Mouse (Mus musculus) MEL (cell line): ENCODE measurements around the gene Ammecr1. TPM values are rescaled to one million over a fixed set of nuclear protein-coding genes. Genes with fewer than 3 reads are reported as not detected.

Experiments
- DNase-seq: peaks from one replicate; pipeline ENCODE4 v3.0.0; 2011; ENCODE audit warnings: low read depth, low spot score
- H3K27ac ChIP-seq: 2 replicates; pipeline ENCODE4 v1.5.1; 2012; ENCODE audit warnings: low read depth, mild to moderate bottlenecking, control low read depth, low read length, moderate library complexity; ENCODE audit not compliant: control insufficient read depth
- H3K27me3 ChIP-seq, 2 experiments: fragments of 150-350 bp in 1 of 2; sonication (generic) in 1 of 2; 2 replicates each; pipeline ENCODE4 v1.6.1; 2012; ENCODE audit warnings: low read length in 2 of 2, mild to moderate bottlenecking in 2 of 2, improper control_type of control experiment in 1 of 2, moderate library complexity in 1 of 2; ENCODE audit not compliant: insufficient read depth in 2 of 2, control insufficient read depth in 1 of 2
- H3K36me3 ChIP-seq, 2 experiments: 2 replicates each; pipeline ENCODE4 v1.6.1; 2012 to 2014; ENCODE audit warnings: low read length in 2 of 2, improper control_type of control experiment in 1 of 2, inconsistent platforms in 1 of 2, mild to moderate bottlenecking in 1 of 2; ENCODE audit not compliant: insufficient read depth in 2 of 2, control insufficient read depth in 1 of 2
- H3K4me1 ChIP-seq, 2 experiments: fragments of 150-350 bp in 1 of 2; sonication (generic) in 1 of 2; 2 replicates each; pipeline ENCODE4 v1.6.1; 2012; ENCODE audit warnings: low read length in 2 of 2, improper control_type of control experiment in 1 of 2, mild to moderate bottlenecking in 1 of 2; ENCODE audit not compliant: insufficient read depth in 2 of 2, control insufficient read depth in 1 of 2
- H3K4me3 ChIP-seq, 2 experiments: fragments of 150-350 bp in 1 of 2; sonication (generic) in 1 of 2; 2 replicates each; pipeline ENCODE4 v1.5.1; 2012; ENCODE audit warnings: low read depth in 2 of 2, low read length in 2 of 2, mild to moderate bottlenecking in 2 of 2, moderate library complexity in 2 of 2, control low read depth in 1 of 2, improper control_type of control experiment in 1 of 2; ENCODE audit not compliant: control insufficient read depth in 1 of 2, insufficient read depth in 1 of 2
- H3K79me2 ChIP-seq: 2 replicates; pipeline ENCODE4 v1.6.1; 2012; ENCODE audit warnings: mild to moderate bottlenecking, low read length, moderate library complexity; ENCODE audit not compliant: control insufficient read depth, poor library complexity, insufficient read depth
- H3K9ac ChIP-seq: 2 replicates; pipeline ENCODE4 v1.6.1; 2012; ENCODE audit warnings: low read depth, mild to moderate bottlenecking, control low read depth, low read length, moderate library complexity; ENCODE audit not compliant: control insufficient read depth, poor library complexity, severe bottlenecking
- H3K9me3 ChIP-seq: fragments of 150-350 bp; sonication (generic); replicated peaks from 2 replicates; pipeline ENCODE4 v1.6.1; 2012; ENCODE audit warnings: mild to moderate bottlenecking, low read length, improper control_type of control experiment, moderate library complexity; ENCODE audit not compliant: insufficient read depth
- BHLHE40 ChIP-seq: IDR thresholded peaks from 2 replicates; pipeline ENCODE4 v1.6.1; 2012; ENCODE audit warnings: low read depth, mild to moderate bottlenecking, inconsistent platforms, low read length, improper control_type of control experiment, borderline replicate concordance
- CTCF ChIP-seq, 3 experiments: IDR thresholded peaks in 2 of 3; conservative IDR thresholded peaks in 1 of 3; 2 replicates each; pipeline ENCODE4 v1.5.1; 2011 to 2012; ENCODE audit warnings: low read length in 3 of 3, low read depth in 2 of 3, mild to moderate bottlenecking in 2 of 3, improper control_type of control experiment in 1 of 3, inconsistent platforms in 1 of 3, mixed read lengths in 1 of 3, moderate library complexity in 1 of 3; ENCODE audit not compliant: control insufficient read depth in 1 of 3, insufficient read depth in 1 of 3, poor library complexity in 1 of 3, severe bottlenecking in 1 of 3
- ELF1 ChIP-seq: IDR thresholded peaks from 2 replicates; pipeline ENCODE4 v1.6.1; 2014; ENCODE audit warnings: low read depth, mild to moderate bottlenecking, inconsistent platforms, low read length, improper control_type of control experiment, moderate library complexity
- EP300 ChIP-seq, 2 experiments: IDR thresholded peaks; 2 replicates each; pipeline ENCODE4 v1.6.1; 2011; ENCODE audit warnings: improper control_type of control experiment in 2 of 2, low read length in 2 of 2, low read depth in 1 of 2, mild to moderate bottlenecking in 1 of 2
- GATA1 ChIP-seq: IDR thresholded peaks from 2 replicates; pipeline ENCODE4 v1.6.1; 2011; ENCODE audit warnings: low read depth, low read length, improper control_type of control experiment
- KAT2A ChIP-seq: conservative IDR thresholded peaks from 2 replicates; pipeline ENCODE4 v1.6.1; 2012; ENCODE audit warnings: low read depth, low read length, improper control_type of control experiment, inconsistent platforms
- MXI1 ChIP-seq: IDR thresholded peaks from 2 replicates; pipeline ENCODE4 v1.6.1; 2011; ENCODE audit warnings: mild to moderate bottlenecking, low read depth, low read length, improper control_type of control experiment
- NRF1 ChIP-seq: IDR thresholded peaks from 2 replicates; pipeline ENCODE4 v1.6.1; 2014; ENCODE audit warnings: low read depth, mild to moderate bottlenecking, inconsistent platforms, low read length, improper control_type of control experiment, moderate library complexity; ENCODE audit not compliant: poor library complexity, insufficient read depth, severe bottlenecking
- POLR2A ChIP-seq, 2 experiments: IDR thresholded peaks; 2 replicates each; pipeline ENCODE4 v1.6.1; 2011 to 2012; ENCODE audit warnings: low read length in 2 of 2, mild to moderate bottlenecking in 2 of 2, control low read depth in 1 of 2, improper control_type of control experiment in 1 of 2, low read depth in 1 of 2, moderate library complexity in 1 of 2; ENCODE audit not compliant: control insufficient read depth in 1 of 2, insufficient read depth in 1 of 2, poor library complexity in 1 of 2
- POLR2AphosphoS2 ChIP-seq: IDR thresholded peaks from 2 replicates; pipeline ENCODE4 v1.6.1; 2011; ENCODE audit warnings: low read length, improper control_type of control experiment
- RCOR1 ChIP-seq: IDR thresholded peaks from 2 replicates; pipeline ENCODE4 v1.6.1; 2012; ENCODE audit warnings: low read depth, mild to moderate bottlenecking, inconsistent platforms, low read length, improper control_type of control experiment
- SIN3A ChIP-seq: IDR thresholded peaks from 2 replicates; pipeline ENCODE4 v1.6.1; 2012; ENCODE audit warnings: low read length, improper control_type of control experiment, inconsistent platforms
- TCF12 ChIP-seq: IDR thresholded peaks from 2 replicates; pipeline ENCODE4 v1.6.1; 2014; ENCODE audit warnings: low read depth, mild to moderate bottlenecking, inconsistent platforms, low read length, improper control_type of control experiment, moderate library complexity
- UBTF ChIP-seq: IDR thresholded peaks from 2 replicates; pipeline ENCODE4 v1.6.1; 2012; ENCODE audit warnings: low read depth, mild to moderate bottlenecking, inconsistent platforms, low read length, improper control_type of control experiment, moderate library complexity, borderline replicate concordance; ENCODE audit not compliant: insufficient read depth
- ZNF384 ChIP-seq: IDR thresholded peaks from 2 replicates; pipeline ENCODE4 v1.6.1; 2012; ENCODE audit warnings: low read depth, mild to moderate bottlenecking, inconsistent platforms, low read length, improper control_type of control experiment
- polyA plus RNA-seq, 2 experiments: library from polyadenylated mRNA; stranded (reverse) in 1 of 2; unstranded in 1 of 2; fragments of >175 nt in 1 of 2; fragments of >200 nt in 1 of 2; gene quantifications; 2 replicates each; pipeline versions ENCODE4 v1.2.1 to v1.2.4; 2012; ENCODE audit warnings: low replicate concordance in 2 of 2, low read depth in 1 of 2; ENCODE audit not compliant: insufficient read length in 2 of 2, insufficient read depth in 1 of 2, missing spikeins in 1 of 2
- total RNA-seq: library from RNA; depleted of rRNA; stranded (reverse); fragments of 300-350 nt; gene quantifications from 2 replicates; pipeline ENCODE4 v1.2.3, GENCODE M21; 2012

Gene Ammecr1
- total and polyA plus RNA-seq, 3 experiments = 15.1 to 62.1 (median 23.6) TPM

- H3K4me1 ChIP-seq = peaks cover 3 to 11% of the 10 kb centered on the region in 2 experiments; a peak in 2 of 4 replicates
- H3K36me3 ChIP-seq = peaks cover 0 to 13% of the 10 kb centered on the region in 2 experiments; a peak in 2 of 4 replicates
- H3K79me2 ChIP-seq = no peaks in the 10 kb centered on the region
- H3K27ac ChIP-seq = 0 out of 2 replicates have a peak overlapping the region, but pooled peaks have one; percentile 27
- TF ChIP-seq POLR2AphosphoS2 (no peak), ZNF384 (no peak), TCF12 (no peak), POLR2A (IDR thresholded peaks at IDR 0.05; ENCODE audit: control insufficient read depth in 1 of 2, insufficient read depth in 1 of 2, low read depth in 1 of 2, low read length in 2 of 2, poor library complexity in 1 of 2) (no peak), MXI1 (no peak), NRF1 (no peak), SIN3A (no peak), KAT2A (no peak), RCOR1 (no peak), BHLHE40 (no peak), ELF1 (no peak), EP300 (IDR thresholded peaks at IDR 0.05; ENCODE audit: low read depth in 1 of 2, low read length in 2 of 2) (no peak; a peak in 1 of 4 replicates), CTCF (IDR thresholded peaks at IDR 0.05 in 2 of 3, conservative IDR thresholded peaks at IDR 0.05 in 1 of 3; ENCODE audit: control insufficient read depth in 1 of 3, insufficient read depth in 1 of 3, low read depth in 2 of 3, low read length in 3 of 3, poor library complexity in 1 of 3, severe bottlenecking in 1 of 3) (no peak), UBTF (no peak)
- TF ChIP-seq, all 39 proteins: peak for 0
- H3K9ac ChIP-seq = no peak overlapping the region
- H3K4me3 ChIP-seq = peak overlapping the region in 1 of 2 experiments; percentile 8; a peak in 2 of 4 replicates
- H3K9me3 ChIP-seq = no peaks in the 10 kb centered on the region
- H3K27me3 ChIP-seq = no peaks in the 10 kb centered on the region
- peak; percentile 41 for DNase-seq
Measured at GRCm38 (mm10) chrX:143012334-143012733, 45.8 kb upstream of the Ammecr1 start.

GRCm38 (mm10) chrX:143011865-143012264, 45.3 kb upstream of the Ammecr1 start:
- TF ChIP-seq EP300 (IDR thresholded peaks at IDR 0.05; ENCODE audit: low read depth in 1 of 2, low read length in 2 of 2) (peak; percentile 48 to 70), MXI1 (no peak), TCF12 (peak; percentile 66; the same call in 1 of the 2 replicates), GATA1 (peak; percentile 55)
- Histone ChIP-seq H3K27me3 (no peaks in the 10 kb centered on the region), H3K9me3 (no peaks in the 10 kb centered on the region), H3K79me2 (no peaks in the 10 kb centered on the region), H3K27ac (no peak overlapping the region), H3K4me3 (peak overlapping the region in 1 of 2 experiments; percentile 8; a peak in 2 of 4 replicates), H3K4me1 (peaks cover 3 to 11% of the 10 kb centered on the region in 2 experiments; a peak in 2 of 4 replicates), H3K9ac (no peak overlapping the region), H3K36me3 (peaks cover 0 to 13% of the 10 kb centered on the region in 2 experiments; a peak in 2 of 4 replicates)
- DNase-seq = peak; percentile 58
